Mouse (Mus musculus) liver, embryonic 14.5 days (tissue): ENCODE measurements around the gene Sarnp.

ENCODE experiments used
- CTCF ChIP-seq: IDR thresholded peaks from 2 replicates; pipeline ENCODE4 v1.5.1; 2016; ENCODE audit warnings: antibody characterized with exemption, low read depth, control low read depth
- EP300 ChIP-seq: IDR thresholded peaks from 2 replicates; pipeline ENCODE4 v1.6.1; 2016; ENCODE audit warnings: antibody characterized with exemption, low read depth

DNA sequence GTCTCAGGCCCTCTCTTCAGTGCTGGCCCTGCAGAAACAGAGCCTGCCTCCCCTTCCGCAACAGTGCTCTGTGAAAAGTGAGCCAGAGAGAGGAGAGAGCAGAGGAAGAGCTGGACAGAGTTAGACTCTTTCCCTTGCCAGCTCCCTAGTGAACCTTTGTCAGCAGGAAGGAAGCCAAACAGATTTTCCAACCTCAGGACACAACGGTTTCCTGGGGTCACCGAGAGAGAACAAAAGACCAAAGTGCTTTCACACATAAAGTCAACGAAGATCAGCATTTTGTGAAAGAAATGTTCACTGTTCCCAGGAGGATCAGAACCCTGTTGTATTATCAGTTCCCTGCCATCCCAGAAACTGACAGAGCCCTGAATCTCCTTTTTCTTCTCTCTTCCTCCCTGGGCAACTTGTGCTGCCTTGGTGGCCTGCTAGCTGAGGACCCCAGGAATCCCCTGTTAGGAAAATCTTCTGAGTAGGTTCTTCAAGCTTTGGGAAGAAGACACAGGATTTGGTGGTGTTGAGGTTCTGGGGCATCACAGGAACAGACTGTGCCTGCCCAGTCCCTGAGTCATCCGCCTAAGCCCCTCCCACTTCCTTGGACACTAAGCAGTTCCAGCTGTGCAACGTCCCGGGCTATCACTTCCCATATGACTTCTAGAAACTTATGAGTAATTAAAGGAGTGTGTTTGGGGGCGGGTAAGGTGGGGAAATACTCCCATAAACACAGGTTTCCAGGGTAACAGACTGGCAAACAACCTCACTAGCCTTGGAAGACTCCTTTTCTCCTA lies 37.9 kb upstream of the Sarnp start:
- TF ChIP-seq CTCF (no peak), EP300 (no peak)
